Mouse (Mus musculus) hindlimb bud, embryonic 11.5 days (tissue): ENCODE data around the gene Cnrip1.

ENCODE experiments used
- DNase-seq: peaks from one replicate; pipeline ENCODE4 v3.0.0-alpha.2; 2012; ENCODE audit warnings: low read depth, low spot score; ENCODE audit errors: extremely low spot score

Gene Cnrip1

GRCm38 (mm10) chr11:17106936-17107335 is 55.5 kb downstream of the Cnrip1 start:
- no peak for DNase-seq

- no peak for DNase-seq
These were observed 56.0 kb downstream of the Cnrip1 start for GRCm38 (mm10) chr11:17107359-17107758.

DNA sequence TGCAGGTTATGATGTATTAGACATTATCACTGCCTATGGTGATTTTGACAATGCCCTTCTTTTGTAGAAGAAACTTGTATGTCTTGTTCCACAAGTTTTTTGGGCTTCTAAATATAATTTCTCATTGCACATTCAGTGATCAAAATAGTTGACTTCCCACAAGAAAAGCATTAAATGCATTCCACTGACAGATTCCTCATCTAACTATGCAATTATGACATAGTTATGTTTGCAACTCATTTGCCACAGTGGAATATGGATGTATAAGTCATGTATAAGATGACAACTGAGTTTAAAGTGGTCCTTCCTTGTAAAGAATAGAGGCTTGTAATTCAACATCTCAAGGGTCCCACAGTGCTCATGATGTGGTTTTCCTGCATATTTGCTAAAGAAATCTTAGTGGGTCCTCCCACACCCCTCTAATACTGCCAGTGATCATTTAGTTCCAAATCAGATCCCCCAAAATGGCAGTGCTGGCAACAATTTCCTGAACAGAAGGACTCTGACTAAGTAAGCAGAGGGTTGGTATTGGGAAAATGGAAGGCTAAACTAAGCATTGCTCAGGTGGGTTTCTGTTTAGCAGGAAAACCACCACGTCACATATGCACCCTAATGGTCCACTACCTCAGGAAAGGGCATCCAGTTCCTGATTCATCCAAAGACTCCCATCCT is 61.2 kb downstream of the Cnrip1 start:
- no peak for DNase-seq

- no peak for DNase-seq
These were observed 75.0 kb downstream of the Cnrip1 start for GRCm38 (mm10) chr11:17126418-17126817.
